Mouse (Mus musculus) brain, embryonic 18.5 days (tissue): ENCODE results near the gene Nkain2.
A peak's percentile ranks its signal among the peaks of the same experiment; 100 is the strongest.

ENCODE experiments used
- DNase-seq: peaks from one replicate; pipeline ENCODE4 v3.0.0-alpha.2; 2012; ENCODE audit warnings: low read depth, low spot score

Nkain2 gene

DNA sequence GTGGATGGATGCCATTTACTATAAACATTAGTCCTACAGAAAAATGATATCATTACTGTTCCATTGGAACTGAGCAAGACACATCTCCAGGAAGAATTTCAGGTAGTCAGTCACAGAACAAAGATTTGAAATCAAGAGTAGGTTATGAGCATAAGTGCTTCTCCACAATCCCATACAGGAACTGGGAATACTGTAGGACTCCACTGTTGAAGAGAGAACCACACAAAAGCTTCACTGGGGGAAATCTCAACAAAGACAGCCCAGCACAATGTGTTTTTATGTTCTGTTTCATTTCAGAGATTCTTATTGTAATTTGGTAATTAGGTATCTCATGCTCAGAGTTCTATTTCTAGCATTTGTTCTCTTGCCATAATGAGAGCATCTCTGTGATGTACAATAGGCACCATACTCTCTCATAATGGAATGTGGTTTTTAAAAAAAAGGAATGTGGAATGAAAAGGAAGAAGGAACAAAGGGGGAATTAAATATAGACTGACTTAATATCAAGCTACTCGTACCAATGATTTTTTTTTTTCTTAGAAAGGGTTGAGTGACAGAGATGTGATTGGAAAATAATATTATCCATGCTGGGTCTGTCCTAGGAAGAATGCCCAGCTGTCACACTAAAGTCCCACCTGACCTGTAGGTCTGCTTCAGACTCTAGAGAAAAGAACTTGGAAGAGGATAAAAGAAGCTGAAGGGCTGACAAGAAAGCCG lies 313.5 kb downstream of the Nkain2 start:
- DNase-seq: no peak

- DNase-seq: no peak
Measured at GRCm38 (mm10) chr10:32557673-32558072, 332.6 kb downstream of the Nkain2 start.

DNA sequence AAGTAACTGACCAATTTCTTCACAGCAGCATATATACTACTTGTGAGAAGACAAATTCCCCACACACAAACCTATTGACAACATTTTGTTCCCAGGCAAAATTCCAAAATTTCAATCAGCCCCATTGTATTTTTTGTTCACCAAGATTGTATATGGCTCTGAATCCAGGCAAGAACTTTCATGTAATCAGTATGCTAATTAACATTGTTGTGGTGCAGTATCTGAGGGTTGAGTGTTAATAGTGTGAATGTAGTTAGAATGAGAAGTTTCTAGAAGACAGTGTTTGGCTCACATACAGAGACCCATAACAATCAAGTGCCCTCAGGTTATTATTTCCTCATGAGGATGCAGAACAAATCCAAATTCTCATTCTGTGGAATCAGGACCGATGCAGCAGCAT lies 354.2 kb downstream of the Nkain2 start:
- no peak for DNase-seq

- DNase-seq: no peak
Measured at GRCm38 (mm10) chr10:32510821-32511220, 379.4 kb downstream of the Nkain2 start.

GRCm38 (mm10) chr10:32494591-32495182 lies 395.6 kb downstream of the Nkain2 start:
- no peak for DNase-seq

- DNase-seq: no peak
Measured at GRCm38 (mm10) chr10:32493600-32493999, 396.7 kb downstream of the Nkain2 start.

GRCm38 (mm10) chr10:32462726-32463125 lies 427.5 kb downstream of the Nkain2 start:
- peak; percentile 6 for DNase-seq

DNA sequence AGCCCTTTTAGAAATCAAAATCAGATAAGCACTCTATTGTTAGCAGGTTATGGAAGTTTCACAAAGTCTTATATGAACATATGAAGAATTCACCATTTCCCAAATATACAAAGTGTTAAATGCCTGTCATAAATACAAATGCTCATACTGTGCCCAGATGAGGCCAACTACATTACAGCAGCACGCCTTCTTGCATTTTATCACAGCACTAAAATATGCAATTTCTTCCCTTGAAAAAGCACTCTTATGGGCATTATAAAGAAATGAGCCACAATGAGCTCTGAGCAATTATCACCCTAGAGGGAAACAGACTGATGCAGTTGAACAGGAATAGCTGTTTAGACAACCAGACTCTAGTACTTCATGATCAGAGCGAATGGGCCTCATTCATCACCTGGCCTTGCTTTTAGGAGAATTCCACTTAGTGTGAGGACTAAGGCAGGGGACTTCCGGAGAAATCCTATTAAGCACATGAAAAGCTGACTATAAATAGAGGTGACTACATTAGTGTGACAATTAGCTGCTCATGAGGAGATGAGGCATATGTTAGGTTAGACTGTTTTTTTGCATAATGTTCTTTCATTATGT lies 450.2 kb downstream of the Nkain2 start:
- DNase-seq: no peak

- peak; percentile 10 for DNase-seq
Measured at GRCm38 (mm10) chr10:32414228-32414627, 476.0 kb downstream of the Nkain2 start.

- DNase-seq: no peak
Measured at GRCm38 (mm10) chr10:32411331-32411730, 478.9 kb downstream of the Nkain2 start.

DNA sequence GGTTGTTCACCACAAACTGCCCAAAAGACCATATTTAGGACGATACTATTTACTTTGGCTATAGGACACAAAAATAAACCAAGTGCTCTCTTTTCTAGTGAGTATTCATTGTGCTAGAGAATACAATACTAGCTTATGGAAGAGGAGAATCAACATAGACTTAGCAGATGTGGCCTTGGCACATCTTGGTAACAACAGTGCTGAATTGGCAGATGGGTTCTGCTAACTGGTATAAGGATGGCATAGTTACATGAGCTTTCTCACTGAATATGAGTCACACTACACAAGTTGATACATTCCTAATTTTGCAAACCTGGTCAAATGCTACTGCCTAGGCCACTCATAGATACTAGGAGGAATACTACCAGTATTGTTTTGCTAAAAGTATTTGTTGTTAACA lies 489.3 kb downstream of the Nkain2 start:
- DNase-seq: no peak

DNA sequence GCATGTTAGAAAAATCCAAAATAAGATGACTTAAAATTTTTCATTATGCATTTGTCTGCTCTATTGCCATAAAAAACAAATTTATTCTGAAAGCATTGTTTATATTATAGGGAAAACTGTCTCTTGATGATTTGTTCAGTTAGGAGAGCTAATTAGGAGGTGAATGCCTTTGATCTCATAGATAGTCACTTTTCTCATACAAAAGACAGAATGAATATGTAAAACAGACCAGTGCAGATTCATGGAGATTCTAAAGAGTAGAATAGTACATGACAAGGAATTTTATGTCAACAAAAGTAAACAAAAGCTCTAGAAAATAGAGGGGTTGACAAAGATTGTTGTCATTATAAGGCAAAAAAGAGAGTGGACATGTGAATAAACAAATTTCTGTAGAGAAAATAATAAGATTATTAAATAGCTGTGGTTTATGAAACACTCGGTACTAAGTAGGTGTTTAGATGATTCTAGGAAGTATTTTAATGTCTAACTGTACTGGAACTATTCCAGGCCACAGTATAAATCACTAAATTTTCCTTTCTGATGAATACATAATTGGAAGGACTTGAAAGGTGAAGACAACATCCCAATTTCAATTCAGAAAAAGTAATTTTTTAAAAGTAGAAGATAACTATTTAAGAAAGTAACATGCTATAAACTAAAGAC lies 496.3 kb downstream of the Nkain2 start:
- DNase-seq: no peak

DNA sequence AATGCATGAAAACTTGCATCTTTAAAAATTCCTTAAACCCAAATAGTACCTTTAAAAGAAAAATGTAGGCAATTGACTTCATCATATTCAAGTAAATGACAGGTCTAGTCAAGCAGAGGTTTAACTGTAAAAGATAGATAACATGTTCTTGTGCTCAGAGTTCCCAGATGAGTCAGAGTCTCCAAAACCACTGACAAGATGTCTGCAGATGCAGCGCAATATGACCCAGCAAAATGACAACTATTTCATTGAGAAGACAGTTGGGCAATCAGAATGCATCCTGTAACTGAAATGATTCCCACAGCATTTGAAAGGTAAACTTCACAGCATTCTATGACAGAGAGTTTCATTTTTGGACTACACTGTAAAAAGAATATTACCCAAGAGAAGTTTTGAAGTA lies 496.9 kb downstream of the Nkain2 start:
- no peak for DNase-seq

DNA sequence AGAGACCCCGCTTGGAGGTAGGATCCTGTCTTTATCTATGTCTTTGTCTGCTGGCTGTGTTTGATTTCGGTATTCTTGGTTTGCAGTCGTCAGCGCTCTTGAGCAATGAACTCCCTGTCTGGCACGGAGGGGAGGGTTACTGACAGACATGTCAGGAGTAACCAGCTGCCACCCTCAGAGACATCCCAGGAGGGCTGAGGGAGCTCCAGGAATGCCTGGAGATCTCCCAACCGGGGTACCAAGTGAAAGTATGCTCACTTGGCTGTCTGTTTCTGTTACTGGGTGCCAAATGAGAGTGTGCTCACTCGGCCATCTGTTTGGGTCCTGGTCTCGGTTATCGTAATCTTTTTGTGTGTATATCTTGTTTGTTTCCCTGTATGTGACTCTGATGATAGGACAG lies 577.5 kb downstream of the Nkain2 start:
- peak; percentile 16 for DNase-seq

DNA sequence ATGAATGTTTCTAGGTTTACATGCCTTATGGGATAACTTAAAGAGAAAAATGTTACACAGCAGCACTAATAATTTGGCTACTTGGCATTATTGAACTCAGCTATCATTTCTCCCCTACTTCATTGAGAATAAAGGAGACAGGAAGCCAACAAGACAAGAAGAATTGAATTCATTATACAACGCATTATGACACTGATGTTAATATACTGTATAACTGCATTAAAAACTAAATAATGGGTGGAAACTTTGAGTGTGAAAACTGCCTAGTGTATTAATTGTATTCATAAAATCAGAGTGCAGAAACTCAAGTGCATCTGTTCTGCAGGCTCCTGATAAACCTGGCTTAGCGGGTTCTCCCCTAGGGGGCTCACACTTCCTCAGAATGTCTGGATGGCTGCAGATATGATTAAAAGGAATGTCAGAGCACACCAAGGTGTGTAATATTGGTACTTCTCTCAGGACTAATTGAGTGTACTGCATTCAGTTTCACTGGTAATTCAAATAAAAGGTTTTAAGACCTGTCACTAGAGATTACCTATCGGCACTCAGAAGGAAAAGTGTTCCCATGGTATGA lies 589.2 kb downstream of the Nkain2 start:
- no peak for DNase-seq

DNA sequence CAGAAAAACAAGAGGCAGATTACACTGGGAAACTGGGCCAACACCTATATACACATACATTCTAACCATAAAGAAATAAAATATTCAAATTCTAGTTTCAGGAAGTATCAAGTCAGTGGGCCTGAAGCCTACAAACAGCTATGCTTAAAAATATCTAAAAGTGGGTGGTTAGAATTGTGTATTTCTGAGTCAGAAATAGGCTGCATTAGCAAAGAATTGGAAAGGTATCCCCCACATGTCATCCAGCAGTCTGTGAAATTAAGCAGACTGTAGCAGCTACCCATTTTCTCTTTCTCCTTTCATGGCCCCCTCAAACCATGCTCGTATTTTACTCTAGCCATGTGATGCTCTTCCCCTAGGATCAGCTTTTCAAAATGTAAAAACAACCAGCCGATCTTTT lies 599.8 kb downstream of the Nkain2 start:
- DNase-seq: no peak

DNA sequence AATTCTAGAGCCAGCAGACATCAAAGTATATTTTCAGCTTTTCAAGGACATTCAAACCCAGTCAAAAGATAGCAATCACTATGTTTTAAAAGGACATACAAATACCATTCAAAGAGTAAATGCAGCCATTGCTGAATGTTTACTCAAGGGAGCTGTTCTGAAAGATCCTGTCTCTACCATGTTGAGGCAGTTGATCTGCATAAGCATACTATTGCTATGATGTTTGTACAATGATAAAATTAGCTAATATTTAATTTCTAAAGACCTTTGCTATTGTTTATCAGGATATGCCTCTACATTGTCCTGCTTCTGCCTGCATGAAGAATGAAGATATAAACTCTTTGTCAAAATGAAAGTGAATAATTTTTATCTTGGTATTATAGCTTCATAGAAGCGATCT lies 606.6 kb downstream of the Nkain2 start:
- no peak for DNase-seq

GRCm38 (mm10) chr10:32243266-32243882 lies 646.9 kb downstream of the Nkain2 start:
- DNase-seq: no peak

DNA sequence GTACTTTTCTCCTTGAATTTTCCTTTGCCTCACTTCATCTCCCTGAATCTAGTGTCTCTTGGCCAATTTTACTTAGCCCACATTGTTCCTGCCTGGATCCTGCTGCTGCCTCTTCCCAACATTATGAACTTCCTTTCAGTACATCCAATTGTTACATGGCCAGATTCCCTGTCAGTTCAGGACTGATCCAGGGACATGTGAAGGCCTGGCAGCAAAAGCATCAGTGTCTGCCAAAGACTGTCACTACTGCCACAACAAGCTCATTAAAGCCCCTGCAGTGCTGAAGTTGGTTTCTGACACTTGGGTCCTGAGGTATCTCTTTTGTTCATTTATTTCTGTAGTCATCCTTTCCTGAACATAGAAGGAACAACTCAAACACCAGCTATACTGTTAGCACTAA lies 649.1 kb downstream of the Nkain2 start:
- DNase-seq: peak; percentile 12

DNA sequence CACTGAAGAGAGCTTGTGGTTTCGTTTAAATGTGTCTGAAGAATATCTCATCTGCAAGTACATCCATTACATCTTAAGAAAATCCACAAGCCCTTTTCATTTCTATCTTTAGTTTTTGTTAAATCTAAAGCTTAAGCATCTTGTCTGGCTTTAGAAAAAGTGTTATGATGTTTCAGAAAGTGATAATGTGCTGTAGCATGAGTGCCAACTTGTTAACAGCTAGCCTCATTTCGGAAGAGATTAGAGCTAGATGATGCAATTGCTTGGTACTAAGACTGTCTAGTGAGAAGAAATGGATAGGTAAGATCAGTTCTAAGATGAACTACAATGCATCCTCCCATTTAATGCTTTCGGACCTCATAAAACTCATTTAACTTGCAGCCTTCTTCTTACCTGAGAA lies 707.3 kb downstream of the Nkain2 start:
- DNase-seq: peak; percentile 40

- no peak for DNase-seq
Measured at GRCm38 (mm10) chr10:32091354-32091753, 798.9 kb downstream of the Nkain2 start.

DNA sequence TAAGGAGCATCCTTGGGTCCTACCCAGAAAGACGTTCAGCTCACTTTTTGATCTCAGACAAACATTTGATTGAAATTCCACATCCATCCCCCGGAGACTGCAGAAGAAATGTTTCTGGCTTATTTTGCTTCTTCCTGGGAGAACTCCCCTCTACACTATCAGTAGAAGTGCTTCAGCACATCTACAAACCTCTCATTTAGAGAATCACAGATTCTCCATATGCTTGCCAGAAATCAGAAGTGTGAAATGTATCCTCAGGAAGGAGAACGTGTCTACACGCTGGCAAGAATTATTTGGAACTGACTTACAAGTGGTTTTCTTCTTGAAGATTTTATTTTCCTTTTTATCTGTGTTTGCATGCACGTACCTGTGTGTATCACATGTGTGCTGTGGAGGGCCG lies 829.9 kb downstream of the Nkain2 start:
- DNase-seq: no peak
